Mouse (Mus musculus): Measurements from ENCODE around the gene Flrt1. TPM values are rescaled to one million over a fixed set of nuclear protein-coding genes. Genes with fewer than 3 reads are reported as not detected.

Flrt1 gene
- polyA plus RNA-seq, 1 experiment from 2014 or later = 0.82 TPM

- Histone ChIP-seq H3K27me3 (replicated peaks; ENCODE audit: control insufficient read depth, insufficient read depth, low read length) (no peaks in the 10 kb centered on the region), H3K4me1 (replicated peaks; ENCODE audit: control insufficient read depth, insufficient read depth, low read length) (no peaks in the 10 kb centered on the region), H3K36me3 (ENCODE audit: control insufficient read depth, insufficient read depth) (no peaks in the 10 kb centered on the region), H3K9ac (ENCODE audit: low read depth, low read length) (0 out of 2 replicates have a peak overlapping the region, but pooled peaks have one; percentile 34), H3K4me3 (ENCODE audit: low read depth, low read length) (no peak overlapping the region), H3K4me2 (replicated peaks; ENCODE audit: low read depth) (peak overlapping the region; percentile 27; the same call in 1 of the 2 replicates), H3K27ac (ENCODE audit: low read depth, low read length) (no peak overlapping the region), H3K9me3 (ENCODE audit: control insufficient read depth) (no peaks in the 10 kb centered on the region)
- no peak for TF ChIP-seq CTCF (IDR thresholded peaks at IDR 0.05; ENCODE audit: low read depth)
- 59% methylated on average over 4 of the region's 4 CpGs for WGBS
- 0 out of 2 replicates have a peak, but pooled peaks have one; percentile 34 for ATAC-seq
These were observed 2.1 kb downstream of the Flrt1 start for GRCm38 (mm10) chr19:7103349-7103992.

- Histone ChIP-seq H3K9ac (ENCODE audit: low read depth, low read length) (no peak overlapping the region), H3K9me3 (ENCODE audit: control insufficient read depth) (no peaks in the 10 kb centered on the region), H3K27me3 (replicated peaks; ENCODE audit: control insufficient read depth, insufficient read depth, low read length) (peaks cover 2% of the 10 kb centered on the region; the same call in 1 of the 2 replicates), H3K27ac (ENCODE audit: low read depth, low read length) (no peak overlapping the region), H3K4me2 (replicated peaks; ENCODE audit: low read depth) (no peak overlapping the region), H3K36me3 (ENCODE audit: control insufficient read depth, insufficient read depth) (no peaks in the 10 kb centered on the region), H3K4me1 (replicated peaks; ENCODE audit: control insufficient read depth, insufficient read depth, low read length) (no peaks in the 10 kb centered on the region), H3K4me3 (ENCODE audit: low read depth, low read length) (no peak overlapping the region)
- ATAC-seq = no peak
- 88% methylated on average over 10 of the region's 10 CpGs for WGBS
- TF ChIP-seq CTCF (IDR thresholded peaks at IDR 0.05; ENCODE audit: low read depth) = no peak
These were observed 3.5 kb downstream of the Flrt1 start for GRCm38 (mm10) chr19:7102039-7102438.

GRCm38 (mm10) chr19:7099620-7100155 lies 5.8 kb downstream of the Flrt1 start:
- no peaks in the 10 kb centered on the region for H3K4me1 ChIP-seq (replicated peaks; ENCODE audit: control insufficient read depth, insufficient read depth, low read length)
- no peak overlapping the region for H3K9ac ChIP-seq (ENCODE audit: low read depth, low read length)
- no peaks in the 10 kb centered on the region for H3K9me3 ChIP-seq (ENCODE audit: control insufficient read depth)
- no peak overlapping the region for H3K4me2 ChIP-seq (replicated peaks; ENCODE audit: low read depth)
- no peaks in the 10 kb centered on the region for H3K36me3 ChIP-seq (ENCODE audit: control insufficient read depth, insufficient read depth)
- WGBS = 72% methylated on average over 3 of the region's 3 CpGs
- no peak overlapping the region for H3K4me3 ChIP-seq (ENCODE audit: low read depth, low read length)
- no peak for ATAC-seq
- TF ChIP-seq CTCF (IDR thresholded peaks at IDR 0.05; ENCODE audit: low read depth) = no peak
- H3K27ac ChIP-seq (ENCODE audit: low read depth, low read length) = no peak overlapping the region
- H3K27me3 ChIP-seq (replicated peaks; ENCODE audit: control insufficient read depth, insufficient read depth, low read length) = peaks cover 11% of the 10 kb centered on the region

- Histone ChIP-seq H3K27me3 (replicated peaks; ENCODE audit: control insufficient read depth, insufficient read depth, low read length) (peaks cover 11% of the 10 kb centered on the region), H3K9ac (ENCODE audit: low read depth, low read length) (no peak overlapping the region), H3K27ac (ENCODE audit: low read depth, low read length) (no peak overlapping the region), H3K36me3 (ENCODE audit: control insufficient read depth, insufficient read depth) (no peaks in the 10 kb centered on the region), H3K4me1 (replicated peaks; ENCODE audit: control insufficient read depth, insufficient read depth, low read length) (no peaks in the 10 kb centered on the region), H3K4me2 (replicated peaks; ENCODE audit: low read depth) (no peak overlapping the region), H3K9me3 (ENCODE audit: control insufficient read depth) (no peaks in the 10 kb centered on the region), H3K4me3 (ENCODE audit: low read depth, low read length) (no peak overlapping the region)
- no peak for ATAC-seq
- TF ChIP-seq CTCF (IDR thresholded peaks at IDR 0.05; ENCODE audit: low read depth) = no peak
- WGBS = 75% methylated on average over 5 of the region's 5 CpGs
These were observed 12.8 kb downstream of the Flrt1 start for GRCm38 (mm10) chr19:7092756-7093155.

- H3K27ac ChIP-seq (ENCODE audit: low read depth, low read length) = no peak overlapping the region
- H3K9ac ChIP-seq (ENCODE audit: low read depth, low read length) = no peak overlapping the region
- no peak overlapping the region for H3K4me3 ChIP-seq (ENCODE audit: low read depth, low read length)
- TF ChIP-seq CTCF (IDR thresholded peaks at IDR 0.05; ENCODE audit: low read depth) = no peak
- 78% methylated on average over 10 of the region's 10 CpGs for WGBS
- no peaks in the 10 kb centered on the region for H3K4me1 ChIP-seq (replicated peaks; ENCODE audit: control insufficient read depth, insufficient read depth, low read length)
- no peaks in the 10 kb centered on the region for H3K9me3 ChIP-seq (ENCODE audit: control insufficient read depth)
- ATAC-seq = no peak
- H3K36me3 ChIP-seq (ENCODE audit: control insufficient read depth, insufficient read depth) = no peaks in the 10 kb centered on the region
- no peak overlapping the region for H3K4me2 ChIP-seq (replicated peaks; ENCODE audit: low read depth)
- peaks cover 5% of the 10 kb centered on the region for H3K27me3 ChIP-seq (replicated peaks; ENCODE audit: control insufficient read depth, insufficient read depth, low read length)
These were observed 14.0 kb downstream of the Flrt1 start for GRCm38 (mm10) chr19:7091448-7092050.

- ATAC-seq = no peak
- Histone ChIP-seq H3K4me1 (replicated peaks; ENCODE audit: control insufficient read depth, insufficient read depth, low read length) (no peaks in the 10 kb centered on the region), H3K27ac (ENCODE audit: low read depth, low read length) (no peak overlapping the region), H3K9ac (ENCODE audit: low read depth, low read length) (no peak overlapping the region), H3K27me3 (replicated peaks; ENCODE audit: control insufficient read depth, insufficient read depth, low read length) (no peaks in the 10 kb centered on the region), H3K4me3 (ENCODE audit: low read depth, low read length) (no peak overlapping the region), H3K36me3 (ENCODE audit: control insufficient read depth, insufficient read depth) (no peaks in the 10 kb centered on the region), H3K9me3 (ENCODE audit: control insufficient read depth) (no peaks in the 10 kb centered on the region), H3K4me2 (replicated peaks; ENCODE audit: low read depth) (no peak overlapping the region)
- no peak for TF ChIP-seq CTCF (IDR thresholded peaks at IDR 0.05; ENCODE audit: low read depth)
- WGBS = 57% methylated on average over 10 of the region's 10 CpGs
These were observed 15.0 kb downstream of the Flrt1 start for GRCm38 (mm10) chr19:7090369-7091064.
